Mouse (Mus musculus): ENCODE data around the gene 4933428G20Rik.

The 4933428G20Rik gene

GRCm38 (mm10) chr11:97499865-97500719, at the start of gene 4933428G20Rik:
Gene 4933428G20Rik (minus strand): TSS chr11:97500340.
- DNase-seq (ENCODE audit: low read depth, low spot score): no peak

- no peak for DNase-seq (ENCODE audit: low read depth, low spot score)
These were observed 48.6 kb upstream of the 4933428G20Rik start for GRCm38 (mm10) chr11:97548757-97549156.

- no peak for DNase-seq (ENCODE audit: low read depth, low spot score)
These were observed 48.0 kb upstream of the 4933428G20Rik start for GRCm38 (mm10) chr11:97547957-97548706.

DNA sequence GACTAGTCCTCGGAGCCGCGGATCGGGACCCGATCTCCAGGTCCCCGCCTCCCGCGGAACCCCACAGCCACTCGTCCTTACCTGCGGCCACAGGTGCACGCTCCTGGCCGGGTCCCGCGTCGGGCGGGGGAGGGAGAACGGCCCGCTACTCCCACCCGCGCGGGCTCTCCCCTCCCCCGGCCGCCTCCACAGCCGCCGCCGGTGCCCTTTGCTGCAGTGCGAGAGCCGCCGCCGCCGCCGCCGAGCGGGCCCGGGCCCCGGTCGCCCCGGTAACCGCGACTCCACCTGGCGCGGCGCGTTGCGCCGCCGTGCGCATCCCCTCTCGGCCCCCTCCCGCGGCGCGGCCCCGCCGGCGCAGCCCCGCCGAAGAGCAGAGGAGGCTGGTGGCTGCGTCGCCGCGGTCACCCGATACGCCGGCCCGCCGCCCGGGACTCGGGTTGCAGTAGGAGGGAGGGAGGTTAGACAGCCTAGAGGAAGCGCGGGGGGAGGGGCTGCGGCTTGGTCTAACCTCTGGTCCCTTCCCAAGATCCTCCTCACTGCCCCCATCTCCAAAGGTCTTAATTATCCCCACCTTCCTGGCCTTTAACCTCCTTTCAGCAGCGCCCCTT, 46.8 kb upstream of the 4933428G20Rik start:
- DNase-seq (ENCODE audit: low read depth, low spot score): no peak

- no peak for DNase-seq (ENCODE audit: low read depth, low spot score)
These were observed 45.8 kb upstream of the 4933428G20Rik start for GRCm38 (mm10) chr11:97545808-97546560.

GRCm38 (mm10) chr11:97543883-97544282, 43.7 kb upstream of the 4933428G20Rik start:
- no peak for DNase-seq (ENCODE audit: low read depth, low spot score)

GRCm38 (mm10) chr11:97543181-97543733, 43.1 kb upstream of the 4933428G20Rik start:
- no peak for DNase-seq (ENCODE audit: low read depth, low spot score)

GRCm38 (mm10) chr11:97542171-97543150, 42.3 kb upstream of the 4933428G20Rik start:
- DNase-seq (ENCODE audit: low read depth, low spot score): no peak

DNA sequence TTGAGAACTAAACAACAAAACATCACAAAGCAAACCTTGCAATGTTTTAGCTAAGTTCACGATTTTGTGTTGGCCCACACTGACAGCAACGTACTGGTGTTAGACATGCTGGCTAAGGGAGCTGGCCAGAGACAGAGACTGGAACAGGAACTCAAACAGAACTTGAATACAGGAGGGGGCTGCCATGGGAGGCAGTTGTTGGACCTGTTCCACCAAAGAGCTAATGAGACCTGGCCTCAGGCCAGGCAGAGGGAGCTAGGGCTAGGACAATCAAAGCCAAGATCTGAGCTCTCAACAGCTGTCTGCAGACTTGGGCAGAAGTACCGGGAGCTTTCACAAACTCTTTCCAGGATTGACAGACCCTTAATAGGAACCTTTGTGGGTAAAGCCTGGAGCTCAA, 40.5 kb upstream of the 4933428G20Rik start:
- no peak for DNase-seq (ENCODE audit: low read depth, low spot score)

- no peak for DNase-seq (ENCODE audit: low read depth, low spot score)
These were observed 40.0 kb upstream of the 4933428G20Rik start for GRCm38 (mm10) chr11:97540136-97540535.

DNA sequence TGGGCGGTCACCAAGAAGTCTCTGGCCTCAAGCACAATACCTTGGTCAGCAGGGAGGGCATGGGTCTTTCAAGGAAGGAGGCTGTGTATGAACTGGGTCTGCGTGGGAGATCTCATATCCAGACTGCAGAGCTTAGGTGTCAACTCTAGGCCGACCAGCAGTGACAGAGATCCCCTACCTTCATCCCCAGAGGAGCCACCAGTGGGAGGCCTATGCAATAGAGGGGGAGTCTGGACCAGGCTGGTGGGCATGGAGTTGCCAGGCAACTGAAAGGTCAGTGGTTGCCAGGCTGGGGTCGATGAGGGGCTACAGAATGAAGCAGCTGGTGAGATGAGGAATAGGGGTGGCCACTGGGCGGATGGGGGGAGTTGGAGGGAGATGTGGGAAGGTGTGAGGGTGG, 39.5 kb upstream of the 4933428G20Rik start:
- DNase-seq (ENCODE audit: low read depth, low spot score): no peak

DNA sequence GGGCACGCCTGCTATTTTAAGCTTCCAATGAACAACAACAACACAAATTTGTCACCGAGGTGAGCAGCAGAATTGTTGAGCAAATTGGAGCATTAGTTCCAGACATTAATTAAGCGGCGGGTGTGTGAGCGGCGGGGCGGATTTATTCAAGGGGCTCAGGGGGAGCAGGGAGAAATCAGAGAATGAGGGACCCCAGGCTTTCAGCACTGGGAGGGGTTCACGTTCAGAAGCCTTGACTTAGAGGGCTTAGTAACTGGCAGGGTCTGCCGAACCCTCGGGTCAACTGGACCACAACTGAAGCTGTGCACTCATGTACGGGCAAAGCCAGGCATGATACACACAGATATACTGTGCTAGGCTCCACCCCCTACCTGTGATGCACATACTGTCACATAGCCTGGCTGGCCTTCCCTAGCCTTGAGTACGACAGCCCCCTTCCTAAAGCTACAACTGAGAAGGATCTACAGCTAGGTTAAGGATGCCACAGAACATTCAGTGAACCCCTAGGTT, 37.5 kb upstream of the 4933428G20Rik start:
- no peak for DNase-seq (ENCODE audit: low read depth, low spot score)

- DNase-seq (ENCODE audit: low read depth, low spot score): no peak
These were observed 36.9 kb upstream of the 4933428G20Rik start for GRCm38 (mm10) chr11:97536835-97537579.

GRCm38 (mm10) chr11:97536083-97536747, 36.1 kb upstream of the 4933428G20Rik start:
- DNase-seq (ENCODE audit: low read depth, low spot score): no peak

DNA sequence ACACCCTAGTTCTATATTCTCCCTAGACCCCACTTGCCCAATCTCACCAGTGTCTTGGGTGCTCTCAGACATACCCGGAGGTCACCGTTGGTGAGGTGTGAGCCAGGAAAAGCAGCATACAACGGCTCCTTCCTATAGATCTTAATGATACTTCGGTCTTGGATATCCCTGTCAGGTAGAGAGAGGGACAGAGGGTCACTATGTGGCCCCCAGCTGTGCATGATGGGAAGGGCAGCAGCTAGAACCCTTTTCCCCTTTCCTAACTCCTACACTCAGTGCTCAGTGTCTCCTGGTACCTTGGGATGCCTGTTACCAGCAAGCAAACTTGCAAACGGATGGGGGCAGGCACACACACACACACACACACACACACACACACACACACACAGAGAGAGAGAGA, 35.5 kb upstream of the 4933428G20Rik start:
- no peak for DNase-seq (ENCODE audit: low read depth, low spot score)

DNA sequence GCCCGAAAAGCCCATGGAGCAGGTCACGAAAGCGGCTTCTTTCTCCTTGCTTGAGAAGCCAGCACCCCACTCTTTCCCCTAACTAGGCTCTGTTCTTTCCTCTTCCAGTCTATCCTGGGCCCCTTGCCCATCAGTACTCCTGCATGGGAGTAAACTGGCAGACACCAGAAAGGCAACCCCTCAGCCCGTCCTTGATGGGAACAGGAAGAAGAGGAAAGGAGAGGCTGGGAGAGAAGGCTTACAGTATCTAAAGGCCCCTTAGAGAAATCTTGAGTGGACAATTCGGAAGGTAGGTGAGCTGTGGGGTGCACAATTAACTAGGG, 35.1 kb upstream of the 4933428G20Rik start:
- DNase-seq (ENCODE audit: low read depth, low spot score): no peak

- DNase-seq (ENCODE audit: low read depth, low spot score): no peak
These were observed 34.5 kb upstream of the 4933428G20Rik start for GRCm38 (mm10) chr11:97534442-97535307.

DNA sequence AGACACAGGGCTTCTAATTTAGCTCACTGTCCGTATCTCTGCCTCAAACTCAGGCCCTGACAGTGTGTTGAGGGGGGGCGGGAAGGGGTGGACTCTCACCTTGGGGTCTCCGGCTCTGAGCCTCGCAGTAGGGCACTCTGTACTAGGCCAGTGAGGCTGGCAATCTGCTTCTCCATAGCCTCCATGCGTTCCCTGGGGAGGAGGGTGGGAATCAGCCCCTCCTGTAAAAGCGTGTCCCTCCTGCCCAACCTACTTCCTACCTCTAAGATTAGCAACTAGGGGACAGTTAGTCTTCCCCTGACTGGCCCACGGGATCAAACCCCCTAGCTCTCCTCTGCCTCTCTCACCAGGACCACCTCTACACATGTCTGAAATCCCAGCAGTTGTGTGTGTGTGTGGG, 33.5 kb upstream of the 4933428G20Rik start:
- DNase-seq (ENCODE audit: low read depth, low spot score): no peak

Measured in retina, postnatal 7 days (tissue).